Mouse (Mus musculus): Measurements from ENCODE around the gene Zfp712.

GRCm38 (mm10) chr13:67081946-67082345, 21.0 kb upstream of the Zfp712 start:
- TF ChIP-seq CTCF (IDR thresholded peaks at IDR 0.05; ENCODE audit: extremely low read depth, insufficient read depth, low read length) = no peak
- no peak for TF ChIP-seq POLR2A (IDR thresholded peaks at IDR 0.05; ENCODE audit: extremely low read depth, insufficient read depth, low read length)
